Mouse (Mus musculus) central nervous system, embryonic 11.5 days (tissue): ENCODE measurements around the gene Hdac7. TPM values are rescaled to one million over a fixed set of nuclear protein-coding genes. Genes with fewer than 3 reads are reported as not detected.

Source experiments
- polyA plus RNA-seq: library from polyadenylated mRNA; depleted of rRNA; stranded (reverse); fragments of >200 nt; gene quantifications from 2 replicates; pipeline ENCODE4 v1.2.3, GENCODE M21; 2012; rRNA removed

Gene Hdac7
- 43.0 and 53.8 TPM in 2 replicates for polyA plus RNA-seq

GRCm38 (mm10) chr15:97844037-97845034 is at the start of gene Hdac7:
Gene Hdac7 (minus strand): TSS chr15:97844502.

GRCm38 (mm10) chr15:97778311-97779098 is 65.8 kb downstream of the Hdac7 start, which contains the start of gene Slc48a1:
Gene Slc48a1 (plus strand): TSS chr15:97778520.

GRCm38 (mm10) chr15:97767280-97768186 is 76.8 kb downstream of the Hdac7 start, which contains the start of gene Rapgef3:
Gene Rapgef3 (minus strand): TSS chr15:97767972.

Other genes starting within 250 kb of the Hdac7 start
- gene Rpap3, start 138.7 kb downstream of the Hdac7 start, polyA plus RNA-seq, result 29.9 and 39.0 TPM in 2 replicates
- 0.06 and 0.24 TPM in 2 replicates for gene Endou, start 113.2 kb downstream of the Hdac7 start, polyA plus RNA-seq
- gene Rapgef3, start 76.5 kb downstream of the Hdac7 start, polyA plus RNA-seq, result 7.7 and 16.0 TPM in 2 replicates
- 14.2 and 17.0 TPM in 2 replicates for gene Slc48a1, start 66.0 kb downstream of the Hdac7 start, polyA plus RNA-seq
- gene Vdr, start 66.1 kb upstream of the Hdac7 start, polyA plus RNA-seq, result 0.30 and 0.46 TPM in 2 replicates
- gene Tmem106c, start 119.7 kb upstream of the Hdac7 start, polyA plus RNA-seq, result 29.1 and 40.5 TPM in 2 replicates
- 220 and 226 TPM in 2 replicates for gene Col2a1, start 160.2 kb upstream of the Hdac7 start, polyA plus RNA-seq
- gene Pfkm, start 248.1 kb upstream of the Hdac7 start, polyA plus RNA-seq, result 54.5 and 71.3 TPM in 2 replicates
- gene Senp1, start 249.2 kb upstream of the Hdac7 start, polyA plus RNA-seq, result 29.6 and 35.2 TPM in 2 replicates